Mouse (Mus musculus): ENCODE data around the gene Prpsap1.
"Not testable (repeated sequence)": the region's sequence is repeated elsewhere in the genome, so short reads cannot be mapped to it uniquely, and the experiment has no call there.

Prpsap1 gene

GRCm38 (mm10) chr11:116429862-116430613, 64.0 kb downstream of the Prpsap1 start:
- no peak for DNase-seq (ENCODE audit: low spot score in 2 of 2)

DNA sequence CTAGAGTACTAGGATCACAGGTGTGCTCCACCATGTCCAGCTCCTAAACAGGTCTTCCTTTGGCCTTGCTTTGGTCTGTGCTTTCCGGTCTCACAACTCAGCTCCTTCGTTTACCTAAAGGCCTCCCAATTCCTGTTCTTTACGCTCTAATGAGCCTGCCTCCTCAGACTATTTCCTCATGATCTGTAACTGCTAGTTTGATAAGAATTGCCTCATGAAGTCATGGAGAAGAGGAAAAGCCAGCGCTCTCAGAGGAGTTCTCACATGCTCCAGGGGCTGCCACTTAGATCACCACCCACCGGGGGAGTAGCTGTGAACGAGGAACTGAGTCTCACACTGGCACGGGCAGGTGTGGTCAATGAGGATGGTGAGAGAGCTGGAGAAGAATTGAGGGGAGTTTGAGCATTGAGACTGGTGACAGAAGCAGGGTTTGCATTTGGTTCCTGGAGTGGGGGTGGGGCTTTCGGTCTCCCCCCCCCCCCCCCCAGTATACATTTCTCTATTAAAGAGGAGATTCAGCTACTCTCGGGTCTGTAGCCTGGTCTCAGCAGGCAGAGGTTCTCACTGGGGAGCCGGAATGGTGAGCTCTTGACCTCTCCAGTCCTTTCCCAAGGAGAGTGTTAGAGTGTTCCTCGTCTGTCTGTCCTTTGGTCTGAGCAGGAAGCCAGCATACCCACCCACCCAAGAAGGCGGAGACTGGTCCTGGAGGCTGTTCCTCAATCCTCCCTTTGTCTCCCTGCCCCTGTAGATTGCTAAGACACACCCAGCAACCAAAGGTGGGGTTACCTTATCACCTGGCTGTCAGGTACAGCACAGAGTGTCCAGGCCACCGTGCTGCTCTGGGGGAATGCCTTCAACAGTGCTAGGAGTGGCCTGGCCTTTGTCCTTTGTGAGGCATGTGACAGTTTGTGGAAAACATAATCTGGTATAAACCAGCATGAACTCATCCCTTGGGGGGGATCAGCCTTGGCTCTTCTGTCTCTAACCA, 64.8 kb downstream of the Prpsap1 start:
- DNase-seq (ENCODE audit: low spot score in 2 of 2): no peak

- DNase-seq (ENCODE audit: low spot score in 2 of 2): no peak
Observed at GRCm38 (mm10) chr11:116426852-116427575, 67.0 kb downstream of the Prpsap1 start.

DNA sequence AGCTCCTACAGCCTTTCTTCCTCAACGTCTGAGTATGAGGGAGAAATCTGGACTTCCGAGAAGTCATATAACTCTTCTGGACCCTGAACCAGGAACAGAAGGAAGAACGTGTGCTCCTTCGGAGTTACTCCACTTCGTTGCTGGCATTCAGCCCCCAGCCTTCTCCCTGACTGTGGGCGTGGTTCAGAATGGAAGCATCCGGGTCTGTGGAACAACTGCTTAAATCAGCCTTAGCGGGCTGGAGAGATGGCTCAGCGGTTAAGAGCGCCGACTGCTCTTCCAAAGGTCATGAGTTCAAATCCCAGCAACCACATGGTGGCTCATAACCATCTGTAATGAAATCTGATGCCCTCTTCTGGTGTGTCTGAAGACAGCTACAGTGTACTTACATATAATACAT, 67.7 kb downstream of the Prpsap1 start:
- not testable (repeated sequence) for DNase-seq (ENCODE audit: low spot score in 2 of 2)

- DNase-seq (ENCODE audit: low spot score in 2 of 2): no peak
Observed at GRCm38 (mm10) chr11:116424621-116425407, 69.2 kb downstream of the Prpsap1 start.

- DNase-seq (ENCODE audit: low spot score in 2 of 2): no peak
Observed at GRCm38 (mm10) chr11:116423782-116424620, 70.0 kb downstream of the Prpsap1 start.

- DNase-seq (ENCODE audit: low spot score in 2 of 2): no peak
Observed at GRCm38 (mm10) chr11:116423214-116423613, 70.8 kb downstream of the Prpsap1 start.

- no peak for DNase-seq (ENCODE audit: low spot score in 2 of 2)
Observed at GRCm38 (mm10) chr11:116422562-116422961, 71.4 kb downstream of the Prpsap1 start.

DNA sequence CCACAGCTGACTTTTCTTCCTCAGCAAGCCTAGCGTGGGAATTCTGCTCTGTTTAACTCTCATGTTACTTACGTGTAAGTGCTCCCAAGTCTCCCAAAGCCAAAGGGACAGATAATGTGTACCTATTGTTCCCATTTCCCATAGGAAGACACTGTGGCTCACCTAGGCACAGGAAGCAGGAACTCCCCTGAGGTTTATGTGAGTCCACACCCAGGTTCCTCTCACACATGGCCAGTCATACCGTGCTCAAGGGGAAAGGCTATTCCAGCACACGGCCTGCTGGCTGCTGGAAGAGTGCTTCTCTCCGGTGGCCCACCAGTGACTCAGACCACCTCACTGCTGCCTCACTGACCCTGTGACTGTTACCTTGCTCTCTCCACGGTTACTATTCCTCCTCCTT, 72.9 kb downstream of the Prpsap1 start:
- no peak for DNase-seq (ENCODE audit: low spot score in 2 of 2)

Measured in frontal cortex, postnatal 10 days (tissue).